37 mouse cellular contexts compared by ENCODE assay signal in genomic region chr8:119513405-119513804, GRCm38 (mm10). TPM values are rescaled to one million over a fixed set of nuclear protein-coding genes. Genes with fewer than 3 reads are reported as not detected.
DNase-seq lines count a peak whose midpoint lies in the region; ATAC-seq and TF ChIP-seq lines count a peak whose summit lies in the region.
"Had no signal": no experiment of that assay in that cellular context is flagged by ENCODE, and none has a peak within 500 bp of the region (broad histone marks: within the 10 kb centered on the region; RNA-seq: fewer than 3 reads in every experiment).

No protein-coding gene starts in this region.

- intact Hi-C loops in left cerebral cortex, postnatal 4 days (cut with DNase I), result no loop called here
- intact Hi-C loops in left cerebral cortex, postnatal 25 days (cut with DNase I), result no loop called here

- no peaks in the 10 kb centered on the region for H3K27me3 ChIP-seq in cerebellum, adult 2 months (ENCODE audit: control insufficient read depth, insufficient read depth, low read length)
- no peaks in the 10 kb centered on the region for H3K27me3 ChIP-seq in neural tube, embryonic 15.5 days (replicated peaks)
- H3K27me3 ChIP-seq: embryonic facial prominence, embryonic 12.5 days; forebrain, embryonic 15.5 days; heart, embryonic 12.5 days; limb, embryonic 15.5 days; liver, embryonic 15.5 days; midbrain, embryonic 13.5 days had no signal

- TF ChIP-seq CTCF in cerebellum, adult 2 months (IDR thresholded peaks at IDR 0.05; ENCODE audit: borderline replicate concordance, insufficient read depth, low read depth, low read length), result no peak

- ATAC-seq in neural tube, embryonic 15.5 days (ENCODE audit: low FRiP score), result no peak
- ATAC-seq: activated CD4-positive, CD25-positive, alpha-beta regulatory T cell, adult 4 months; forebrain, embryonic 15.5 days; intestine, postnatal 0 days; midbrain, embryonic 13.5 days had no signal

- peaks cover 14% of the 10 kb centered on the region for H3K4me1 ChIP-seq in cerebellum, adult 2 months (ENCODE audit: control insufficient read depth, insufficient read depth, low read length)
- no peaks in the 10 kb centered on the region for H3K4me1 ChIP-seq in neural tube, embryonic 15.5 days
- H3K4me1 ChIP-seq: embryonic facial prominence, embryonic 12.5 days; forebrain, embryonic 15.5 days; limb, embryonic 10.5 days; limb, embryonic 15.5 days had no signal

- no peak for TF ChIP-seq POLR2A in cerebellum, adult 2 months (IDR thresholded peaks at IDR 0.05; ENCODE audit: borderline replicate concordance, insufficient read depth, low read length)

- no peaks in the 10 kb centered on the region for H3K9me3 ChIP-seq in neural tube, embryonic 15.5 days (replicated peaks)
- H3K9me3 ChIP-seq: embryonic facial prominence, embryonic 12.5 days; forebrain, embryonic 10.5 days; forebrain, embryonic 15.5 days; heart, embryonic 12.5 days; limb, embryonic 10.5 days; limb, embryonic 15.5 days; liver, embryonic 15.5 days; midbrain, embryonic 13.5 days had no signal

- H3K9ac ChIP-seq in neural tube, embryonic 15.5 days (replicated peaks), result no peak overlapping the region
- H3K9ac ChIP-seq: embryonic facial prominence, embryonic 12.5 days; forebrain, embryonic 15.5 days; heart, embryonic 12.5 days; hindbrain, embryonic 14.5 days; limb, embryonic 15.5 days; liver, embryonic 15.5 days; lung, embryonic 14.5 days; midbrain, embryonic 13.5 days had no signal

- no peak overlapping the region for H3K4me2 ChIP-seq in neural tube, embryonic 15.5 days
- H3K4me2 ChIP-seq: embryonic facial prominence, embryonic 12.5 days; forebrain, embryonic 15.5 days; heart, embryonic 12.5 days; hindbrain, embryonic 14.5 days; limb, embryonic 15.5 days; liver, embryonic 15.5 days; lung, embryonic 14.5 days; midbrain, embryonic 13.5 days had no signal

- H3K36me3 ChIP-seq in neural tube, embryonic 15.5 days, result peaks cover 88% of the 10 kb centered on the region

- 22% methylated on average over 4 of the region's 4 CpGs for WGBS in cerebellum, adult 2 months
- WGBS in neural tube, embryonic 15.5 days, result 96% methylated on average over 4 of the region's 4 CpGs

- H3K4me3 ChIP-seq in cerebellum, adult 2 months (replicated peaks; ENCODE audit: insufficient read depth, low read depth, low read length), result no peak overlapping the region
- H3K4me3 ChIP-seq in neural tube, embryonic 15.5 days (replicated peaks), result no peak overlapping the region
- H3K4me3 ChIP-seq: embryonic facial prominence, embryonic 12.5 days; forebrain, embryonic 10.5 days; forebrain, embryonic 15.5 days; heart, embryonic 12.5 days; limb, embryonic 10.5 days; limb, embryonic 15.5 days; liver, embryonic 15.5 days; midbrain, embryonic 13.5 days had no signal

- DNase-seq in left cerebral cortex, postnatal 4 days, result peak; percentile 44
- DNase-seq in left cerebral cortex, postnatal 25 days (ENCODE audit: low spot score in 2 of 2), result no peak
- DNase-seq in cerebellum, adult 11 months, result peak; percentile 52
- DNase-seq in cerebellum, adult 2 months, result peak; percentile 67 to 78
- peak; percentile 79 to 83 for DNase-seq in cerebellum, postnatal 14 days
- no peak for DNase-seq in heart, adult 8-10 months (ENCODE audit: low spot score)
- DNase-seq in testis, postnatal 10 days (ENCODE audit: low spot score), result no peak
- DNase-seq: adrenal gland, adult 2 months; adrenal gland, postnatal 36 days; B cell, adult 2 months; embryo, embryonic 11 days; gastrocnemius, postnatal 14 days; heart, postnatal 10 days; kidney, adult 9 months; kidney, postnatal 10 days; lung, embryonic 14.5 days; retina, postnatal 1 day; right cerebral cortex, postnatal 14 days; thymus, postnatal 14 days had no signal

- H3K27ac ChIP-seq in cerebellum, adult 2 months (ENCODE audit: insufficient read depth, low read length), result no peak overlapping the region
- no peak overlapping the region for H3K27ac ChIP-seq in neural tube, embryonic 15.5 days (replicated peaks)
- H3K27ac ChIP-seq: embryonic facial prominence, embryonic 12.5 days; forebrain, embryonic 10.5 days; forebrain, embryonic 15.5 days; hindbrain, embryonic 14.5 days; limb, embryonic 10.5 days; limb, embryonic 15.5 days; liver, embryonic 15.5 days; macrophage; midbrain, embryonic 13.5 days had no signal

RNA-seq across cellular contexts. Expression of gene Slc38a8, which starts 11.9 kb away (rescaled TPM):
- total RNA-seq in left cerebral cortex, postnatal 4 days (2021), result not detected
- under 1 TPM; 0.34 to 0.69 TPM for total RNA-seq in left cerebral cortex, postnatal 25 days (2021)
- 0.29 and 0.30 TPM in 2 replicates for polyA plus RNA-seq in cerebellum, adult 2 months (2012; rRNA removed)
- not detected for total RNA-seq in heart, adult 8-10 months (2022)
- not detected in 2 replicates for polyA plus RNA-seq in neural tube, embryonic 15.5 days (2015; fragmentation: Nextera tagmentation; extraction: Ambion mirVana)
- total RNA-seq: adrenal gland, adult 2 months; gastrocnemius, postnatal 14 days; granulocyte monocyte progenitor cell, adult 5-6 weeks; heart, postnatal 10 days; hematopoietic stem cell, adult 5-6 weeks; megakaryocyte-erythroid progenitor cell, adult 5-6 weeks had no signal
- polyA plus RNA-seq: activated CD4-positive, CD25-positive, alpha-beta regulatory T cell, adult 4 months; forebrain, embryonic 15.5 days; heart, embryonic 12.5 days; hindbrain, embryonic 14.5 days; limb, embryonic 15.5 days; liver, embryonic 15.5 days; lung, embryonic 14.5 days; macrophage; midbrain, embryonic 13.5 days; neural tube, embryonic 14.5 days; stomach, embryonic 14.5 days had no signal

RNA-seq across cellular contexts. Expression of gene Mbtps1, which starts 45.1 kb away (rescaled TPM):
- total RNA-seq in left cerebral cortex, postnatal 4 days (2021), result 10 to 100 TPM; 68.7 to 72.1 TPM
- total RNA-seq in left cerebral cortex, postnatal 25 days (2021), result 10 to 100 TPM; 62.3 to 68.5 TPM
- polyA plus RNA-seq in cerebellum, adult 2 months (2012; rRNA removed), result 81.6 and 89.4 TPM in 2 replicates
- 10 to 100 TPM; 31.1 to 34.9 (median 33.1) TPM for total RNA-seq in heart, adult 8-10 months (2022)
- 48.5 and 62.4 TPM in 2 replicates for polyA plus RNA-seq in neural tube, embryonic 15.5 days (2015; fragmentation: Nextera tagmentation; extraction: Ambion mirVana)

Comparison
In these comparisons a context has a peak if more than half of its experiments do, and no peak if none do; other contexts are left out.
1. DNase-seq: peak in left cerebral cortex, postnatal 4 days (single experiment), cerebellum, adult 11 months (single experiment), cerebellum, adult 2 months (2 of 2) and cerebellum, postnatal 14 days (2 of 2); none in left cerebral cortex, postnatal 25 days (0 of 2), heart, adult 8-10 months (single experiment) and testis, postnatal 10 days (single experiment).